Mouse (Mus musculus): ENCODE measurements around the gene Ppp1r10. TPM values are rescaled to one million over a fixed set of nuclear protein-coding genes. Genes with fewer than 3 reads are reported as not detected.

Ppp1r10 gene
- polyA plus RNA-seq, 1 experiment from 2014 or later, result 59.3 TPM

- peaks cover 22% of the 10 kb centered on the region for H3K4me1 ChIP-seq (replicated peaks; ENCODE audit: control insufficient read depth, insufficient read depth, low read length)
- DNase-seq (ENCODE audit: low spot score) (peak; percentile 66), ATAC-seq (replicated peaks; ENCODE audit: low FRiP score) (no peak)
- H3K9me3 ChIP-seq (ENCODE audit: control insufficient read depth, low read length), result peaks cover 2% of the 10 kb centered on the region; the same call in 1 of the 2 replicates
- H3K4me2 ChIP-seq (ENCODE audit: low read depth, low read length, severe bottlenecking), result peak overlapping the region; percentile 95; the same call in 1 of the 2 replicates
- H3K36me3 ChIP-seq (ENCODE audit: control insufficient read depth, insufficient read depth, low read length), result peaks cover 8% of the 10 kb centered on the region; the same call in 1 of the 2 replicates
- H3K9ac ChIP-seq (ENCODE audit: low read length), result no peak overlapping the region
- no peak overlapping the region for H3K4me3 ChIP-seq (ENCODE audit: low read depth, low read length)
- WGBS, result 88% methylated on average over 8 of the region's 8 CpGs
- no peaks in the 10 kb centered on the region for H3K27me3 ChIP-seq (ENCODE audit: control insufficient read depth, insufficient read depth, low read length)
- H3K27ac ChIP-seq (ENCODE audit: low read depth, low read length), result 0 out of 2 replicates have a peak overlapping the region, but pooled peaks have one; percentile 6
Observed at GRCm38 (mm10) chr17:35870884-35871696, 45.1 kb upstream of the Ppp1r10 start.

DNA sequence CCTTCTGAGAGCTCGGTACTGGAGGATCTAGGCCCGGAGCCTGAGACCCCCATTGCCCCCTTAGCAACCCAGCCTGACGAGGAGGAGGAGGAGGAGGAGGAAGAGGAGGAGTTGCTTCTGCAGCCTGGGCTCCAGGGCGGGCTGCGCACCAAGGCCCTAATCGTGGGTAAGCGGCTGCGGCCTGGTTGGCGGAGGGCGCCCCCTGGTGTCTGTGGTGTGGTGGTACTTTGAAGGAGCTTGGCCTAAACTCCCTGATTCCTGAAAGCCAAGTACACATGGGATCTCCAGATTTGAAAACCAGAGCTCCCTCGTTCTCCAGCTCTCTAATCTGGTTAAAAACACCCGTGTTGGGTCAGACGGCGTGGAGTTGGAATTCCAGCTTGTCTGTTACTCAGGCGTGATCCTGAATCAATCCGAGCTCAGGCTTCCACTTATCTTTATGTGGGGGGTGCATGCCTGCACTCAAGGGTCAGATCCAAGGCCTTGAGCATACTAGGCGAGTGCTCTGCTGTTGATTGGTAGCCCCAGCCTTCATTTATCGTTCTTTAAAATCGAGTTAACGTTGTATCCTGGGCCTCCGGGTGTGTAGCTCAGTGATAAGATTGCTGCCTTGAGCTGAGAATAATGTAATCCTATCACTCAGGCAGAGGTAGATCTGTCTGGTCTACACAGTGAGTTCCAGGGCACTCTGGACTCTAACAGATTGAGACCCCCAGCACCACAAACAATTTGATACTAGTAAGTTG, 42.3 kb upstream of the Ppp1r10 start:
- peaks cover 8% of the 10 kb centered on the region for H3K4me1 ChIP-seq (replicated peaks; ENCODE audit: control insufficient read depth, insufficient read depth, low read length)

DNA sequence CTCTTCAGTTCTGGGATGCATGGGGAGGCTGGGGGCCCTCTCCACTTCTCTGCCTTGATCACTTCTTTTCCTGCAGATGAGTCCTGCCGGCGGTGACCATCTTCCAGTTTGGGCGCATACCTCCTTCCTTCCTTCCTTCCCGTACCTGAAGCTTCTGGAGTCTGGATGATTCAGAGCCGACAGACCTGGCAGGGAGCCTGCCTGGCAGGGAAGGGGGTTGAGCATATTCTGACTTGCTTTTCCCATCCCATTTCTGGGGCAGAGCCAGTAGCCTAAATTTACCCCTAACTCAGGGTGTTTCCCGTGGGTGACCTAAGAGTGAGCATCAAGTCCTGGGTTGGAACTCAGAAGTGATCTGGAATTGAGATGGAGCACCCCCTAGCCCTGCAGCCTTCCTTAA, 41.5 kb upstream of the Ppp1r10 start:
- Histone ChIP-seq H3K9me3 (ENCODE audit: control insufficient read depth, low read length) (peaks cover 2% of the 10 kb centered on the region; the same call in 1 of the 2 replicates), H3K4me1 (replicated peaks; ENCODE audit: control insufficient read depth, insufficient read depth, low read length) (peaks cover 5% of the 10 kb centered on the region), H3K4me2 (ENCODE audit: low read depth, low read length, severe bottlenecking) (no peak overlapping the region), H3K4me3 (ENCODE audit: low read depth, low read length) (no peak overlapping the region), H3K9ac (ENCODE audit: low read length) (no peak overlapping the region), H3K27ac (ENCODE audit: low read depth, low read length) (no peak overlapping the region), H3K27me3 (ENCODE audit: control insufficient read depth, insufficient read depth, low read length) (no peaks in the 10 kb centered on the region), H3K36me3 (ENCODE audit: control insufficient read depth, insufficient read depth, low read length) (peaks cover 8% of the 10 kb centered on the region; the same call in 1 of the 2 replicates)
- DNase-seq (ENCODE audit: low spot score), result no peak
- no peak for ATAC-seq (replicated peaks; ENCODE audit: low FRiP score)
- 94% methylated on average over 6 of the region's 6 CpGs for WGBS

More for the DNA sequence above, 42.3 kb upstream of the Ppp1r10 start:
- no peaks in the 10 kb centered on the region for H3K27me3 ChIP-seq (ENCODE audit: control insufficient read depth, insufficient read depth, low read length)
- no peak overlapping the region for H3K9ac ChIP-seq (ENCODE audit: low read length)
- H3K4me2 ChIP-seq (ENCODE audit: low read depth, low read length, severe bottlenecking), result no peak overlapping the region
- 33% methylated on average over 21 of the region's 21 CpGs for WGBS
- peak; percentile 65; the same call in 1 of the 2 replicates for ATAC-seq (replicated peaks; ENCODE audit: low FRiP score)
- H3K9me3 ChIP-seq (ENCODE audit: control insufficient read depth, low read length), result peaks cover 2% of the 10 kb centered on the region; the same call in 1 of the 2 replicates
- DNase-seq (ENCODE audit: low spot score), result peak; percentile 96
- no peak overlapping the region for H3K27ac ChIP-seq (ENCODE audit: low read depth, low read length)
- H3K36me3 ChIP-seq (ENCODE audit: control insufficient read depth, insufficient read depth, low read length), result peaks cover 8% of the 10 kb centered on the region; the same call in 1 of the 2 replicates
- no peak overlapping the region for H3K4me3 ChIP-seq (ENCODE audit: low read depth, low read length)

- 0 out of 2 replicates have a peak within 1 kb of the TSS, but pooled peaks have one; percentile 15 for H3K27ac ChIP-seq (ENCODE audit: low read depth, low read length)
- peak; percentile 89 for ATAC-seq (replicated peaks; ENCODE audit: low FRiP score)
- peaks cover 6% of the 10 kb centered on the region for H3K4me1 ChIP-seq (replicated peaks; ENCODE audit: control insufficient read depth, insufficient read depth, low read length)
- peak within 1 kb of the TSS; percentile 76 for H3K4me2 ChIP-seq (ENCODE audit: low read depth, low read length, severe bottlenecking)
- peaks cover 7% of the 10 kb centered on the region; the same call in 1 of the 2 replicates for H3K36me3 ChIP-seq (ENCODE audit: control insufficient read depth, insufficient read depth, low read length)
- DNase-seq (ENCODE audit: low spot score), result peak; percentile 98
- no peaks in the 10 kb centered on the region for H3K27me3 ChIP-seq (ENCODE audit: control insufficient read depth, insufficient read depth, low read length)
- peak within 1 kb of the TSS; percentile 93 for H3K4me3 ChIP-seq (ENCODE audit: low read depth, low read length)
- H3K9me3 ChIP-seq (ENCODE audit: control insufficient read depth, low read length), result no peaks in the 10 kb centered on the region
- 5% methylated on average over 65 of the region's 66 CpGs for WGBS
- peak within 1 kb of the TSS; percentile 84 for H3K9ac ChIP-seq (ENCODE audit: low read length)
Observed at GRCm38 (mm10) chr17:35879245-35880057, 36.8 kb upstream of the Ppp1r10 start, which contains the start of gene Dhx16. Dhx16 (plus strand) TSS chr17:35879819.

- DNase-seq (ENCODE audit: low spot score) (no peak), ATAC-seq (replicated peaks; ENCODE audit: low FRiP score) (no peak)
- H3K4me2 ChIP-seq (ENCODE audit: low read depth, low read length, severe bottlenecking), result no peak overlapping the region
- H3K9me3 ChIP-seq (ENCODE audit: control insufficient read depth, low read length), result no peaks in the 10 kb centered on the region
- 93% methylated on average over 17 of the region's 17 CpGs for WGBS
- H3K9ac ChIP-seq (ENCODE audit: low read length), result no peak overlapping the region
- no peaks in the 10 kb centered on the region for H3K27me3 ChIP-seq (ENCODE audit: control insufficient read depth, insufficient read depth, low read length)
- no peak overlapping the region for H3K27ac ChIP-seq (ENCODE audit: low read depth, low read length)
- no peak overlapping the region for H3K4me3 ChIP-seq (ENCODE audit: low read depth, low read length)
- peaks cover 11% of the 10 kb centered on the region for H3K36me3 ChIP-seq (ENCODE audit: control insufficient read depth, insufficient read depth, low read length)
- peaks cover 6% of the 10 kb centered on the region for H3K4me1 ChIP-seq (replicated peaks; ENCODE audit: control insufficient read depth, insufficient read depth, low read length)
Observed at GRCm38 (mm10) chr17:35882924-35883323, 33.3 kb upstream of the Ppp1r10 start.

DNA sequence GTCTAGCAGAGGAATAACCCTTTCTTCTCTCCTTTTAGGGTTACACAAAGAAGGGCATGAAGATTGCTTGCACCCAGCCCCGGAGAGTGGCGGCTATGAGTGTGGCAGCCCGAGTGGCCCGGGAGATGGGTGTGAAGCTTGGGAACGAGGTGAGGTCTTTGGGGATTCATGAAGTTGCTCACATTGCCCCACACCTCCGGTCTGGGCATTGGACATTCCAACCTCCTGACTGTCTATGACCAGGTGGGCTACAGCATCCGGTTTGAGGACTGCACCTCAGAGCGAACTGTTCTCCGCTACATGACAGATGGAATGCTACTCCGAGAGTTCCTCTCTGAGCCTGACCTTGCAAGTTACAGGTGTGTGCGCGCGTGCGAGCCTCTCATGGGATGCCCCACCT, 32.5 kb upstream of the Ppp1r10 start:
- Histone ChIP-seq H3K4me2 (ENCODE audit: low read depth, low read length, severe bottlenecking) (no peak overlapping the region), H3K9ac (ENCODE audit: low read length) (no peak overlapping the region), H3K27ac (ENCODE audit: low read depth, low read length) (no peak overlapping the region), H3K9me3 (ENCODE audit: control insufficient read depth, low read length) (no peaks in the 10 kb centered on the region), H3K4me3 (ENCODE audit: low read depth, low read length) (no peak overlapping the region), H3K36me3 (ENCODE audit: control insufficient read depth, insufficient read depth, low read length) (peaks cover 14% of the 10 kb centered on the region), H3K27me3 (ENCODE audit: control insufficient read depth, insufficient read depth, low read length) (no peaks in the 10 kb centered on the region), H3K4me1 (replicated peaks; ENCODE audit: control insufficient read depth, insufficient read depth, low read length) (peaks cover 6% of the 10 kb centered on the region)
- 95% methylated on average over 14 of the region's 14 CpGs for WGBS
- DNase-seq (ENCODE audit: low spot score) (no peak), ATAC-seq (replicated peaks; ENCODE audit: low FRiP score) (no peak)

- ATAC-seq (replicated peaks; ENCODE audit: low FRiP score), result no peak
- Histone ChIP-seq H3K4me3 (ENCODE audit: low read depth, low read length) (no peak overlapping the region), H3K4me1 (replicated peaks; ENCODE audit: control insufficient read depth, insufficient read depth, low read length) (no peaks in the 10 kb centered on the region), H3K36me3 (ENCODE audit: control insufficient read depth, insufficient read depth, low read length) (peaks cover 32% of the 10 kb centered on the region), H3K9ac (ENCODE audit: low read length) (no peak overlapping the region), H3K9me3 (ENCODE audit: control insufficient read depth, low read length) (no peaks in the 10 kb centered on the region), H3K27ac (ENCODE audit: low read depth, low read length) (no peak overlapping the region), H3K27me3 (ENCODE audit: control insufficient read depth, insufficient read depth, low read length) (no peaks in the 10 kb centered on the region), H3K4me2 (ENCODE audit: low read depth, low read length, severe bottlenecking) (no peak overlapping the region)
- WGBS, result 87% methylated on average over 15 of the region's 17 CpGs
- DNase-seq (ENCODE audit: low spot score), result no peak
Observed at GRCm38 (mm10) chr17:35887725-35888124, 28.5 kb upstream of the Ppp1r10 start.

Measured in forebrain, embryonic 11.5 days (tissue).